Mouse (Mus musculus) embryonic fibroblast, embryonic 13.5 days (primary cell): ENCODE data around the gene Banp.

Source experiments
- CTCF ChIP-seq: IDR thresholded peaks from 2 replicates; pipeline ENCODE4 v1.5.1; 2011; ENCODE audit warnings: mild to moderate bottlenecking, control low read depth, low read length, moderate library complexity, borderline replicate concordance; ENCODE audit not compliant: insufficient read depth
- POLR2A ChIP-seq: IDR thresholded peaks from 2 replicates; pipeline ENCODE4 v1.6.1; 2011; ENCODE audit warnings: low read depth, mild to moderate bottlenecking, control low read depth, low read length, moderate library complexity

DNA sequence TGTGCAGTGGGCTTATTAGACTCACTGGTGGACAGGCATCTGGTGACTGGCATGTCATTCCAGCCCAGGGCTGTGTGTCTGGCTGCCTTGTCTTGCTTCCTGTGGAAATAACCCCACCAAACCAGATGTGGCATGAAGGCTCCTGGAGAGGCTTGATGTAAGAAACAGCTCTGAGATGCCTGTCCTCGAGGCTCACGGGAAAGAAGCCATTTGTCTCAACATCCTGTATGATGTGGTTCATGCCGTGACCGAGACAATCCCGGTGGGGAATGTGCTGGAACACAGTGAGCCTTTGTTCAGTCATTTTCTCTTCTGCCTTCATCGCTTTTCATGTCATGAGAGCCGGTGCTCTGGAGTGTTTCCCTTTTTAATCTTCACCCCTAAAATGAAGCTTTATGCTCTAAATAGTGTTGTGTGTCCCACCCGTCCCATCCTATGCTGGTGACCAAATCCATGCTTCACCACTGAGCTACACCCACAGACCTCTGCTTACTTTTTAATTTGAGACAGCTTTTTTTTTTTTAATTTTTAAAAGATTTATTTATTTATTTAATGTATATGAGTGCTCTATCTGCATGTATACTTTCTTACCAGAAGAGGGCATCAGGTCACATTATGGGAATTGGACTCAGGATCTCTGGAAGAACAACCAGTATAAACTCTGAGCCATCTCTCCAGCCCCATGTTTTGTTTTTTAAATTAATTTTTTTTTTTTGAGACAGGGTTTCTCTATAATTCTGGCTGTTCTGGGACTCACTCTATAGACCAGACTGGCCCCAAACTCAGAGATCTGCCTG, 15.4 kb downstream of the Banp start:
- TF ChIP-seq CTCF = no peak
- TF ChIP-seq POLR2A = no peak
